Mouse (Mus musculus) monocyte, adult 5-6 weeks (primary cell): ENCODE data around the gene Hsd17b1. TPM values are rescaled to one million over a fixed set of nuclear protein-coding genes. Genes with fewer than 3 reads are reported as not detected.

Source experiments
- ATAC-seq: fragments of 153-309, 156-312 bp; replicated peaks from 2 replicates; pipeline ENCODE4 v1.8.0; 2017; ENCODE audit warnings: mild to moderate bottlenecking; ENCODE audit not compliant: low TSS enrichment, insufficient number of reproducible peaks, severe bottlenecking, poor library complexity, low FRiP score
- total RNA-seq: library from RNA; stranded (forward); fragments of 200-1000, 200-491, 200-594 nt; gene quantifications from 3 replicates; pipeline ENCODE4 v1.2.3, GENCODE M21; 2017

The Hsd17b1 gene
- total RNA-seq = 0.68 TPM in 1 of 3 replicates, not detected in the others

DNA sequence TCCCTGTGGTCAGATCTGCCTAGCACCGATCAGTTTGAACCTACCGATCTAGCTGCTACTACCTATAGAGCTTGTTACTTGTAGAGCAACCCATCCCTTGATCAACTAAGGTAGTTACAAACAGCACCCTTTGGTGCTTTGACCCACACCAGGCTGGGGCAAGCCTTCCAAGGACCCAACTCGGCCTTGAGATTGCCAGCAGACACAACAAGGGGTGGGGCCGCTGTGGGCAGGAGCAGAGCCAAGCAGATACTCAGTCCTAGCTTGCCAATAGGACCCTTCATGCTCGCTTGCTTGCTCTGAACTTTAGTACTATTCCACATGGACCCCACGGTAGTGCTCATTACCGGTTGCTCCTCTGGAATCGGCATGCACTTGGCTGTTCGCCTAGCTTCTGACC lies at the start of gene Hsd17b1:
Gene Hsd17b1, plus strand, starts transcription at position 291 of the 400 bp plus-strand sequence.
- ATAC-seq = no peak

DNA sequence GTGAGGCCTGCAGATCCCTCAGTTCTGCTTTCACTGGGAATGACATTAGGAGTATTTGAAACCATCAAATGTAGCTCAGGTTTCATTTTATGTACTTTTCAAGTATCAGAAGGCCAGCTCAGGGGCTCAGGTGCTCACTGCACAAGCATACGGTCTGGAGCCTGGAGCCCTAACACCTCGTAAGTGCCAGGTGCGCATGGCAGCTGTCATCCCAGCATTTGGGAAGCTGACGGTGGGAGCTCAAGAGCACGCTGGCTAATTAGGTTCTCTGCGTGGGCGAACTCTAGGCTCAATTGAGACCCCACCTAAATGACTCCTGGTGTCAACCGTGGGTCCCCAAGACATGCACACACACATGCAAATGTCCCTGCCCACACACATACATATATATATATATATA lies 48.9 kb upstream of the Hsd17b1 start:
- no peak for ATAC-seq

DNA sequence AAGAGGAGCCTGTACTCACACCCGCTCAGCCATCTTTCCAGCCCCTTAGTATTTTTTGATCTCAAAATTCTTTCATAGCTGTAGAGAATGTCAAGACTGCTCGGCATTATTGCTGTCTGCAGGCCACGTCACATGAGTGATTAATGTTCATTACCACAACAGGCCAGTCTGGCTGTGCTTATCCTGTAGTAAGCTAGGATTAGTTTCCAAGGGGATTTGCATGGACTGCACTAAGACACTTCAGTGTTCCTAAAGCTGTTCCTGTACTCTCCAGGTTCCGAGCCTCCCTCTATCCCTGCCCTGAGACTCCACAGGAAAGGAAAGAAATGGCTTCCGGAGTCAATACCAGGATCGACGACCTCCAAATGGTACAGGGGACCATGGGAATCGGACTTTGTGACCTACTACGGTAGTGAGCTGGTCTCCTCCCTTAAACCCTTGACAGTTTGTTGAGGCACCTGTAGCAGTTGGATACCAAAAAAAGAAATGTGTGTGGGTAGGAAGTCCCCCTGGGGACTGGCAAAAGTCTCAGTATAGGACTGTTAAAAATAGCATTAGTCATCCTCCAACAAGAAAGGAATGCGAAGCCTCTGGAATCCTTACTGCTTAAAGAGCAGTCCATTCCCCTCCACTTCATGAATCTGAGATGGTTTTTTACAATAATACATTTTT lies 47.9 kb upstream of the Hsd17b1 start:
- no peak for ATAC-seq

DNA sequence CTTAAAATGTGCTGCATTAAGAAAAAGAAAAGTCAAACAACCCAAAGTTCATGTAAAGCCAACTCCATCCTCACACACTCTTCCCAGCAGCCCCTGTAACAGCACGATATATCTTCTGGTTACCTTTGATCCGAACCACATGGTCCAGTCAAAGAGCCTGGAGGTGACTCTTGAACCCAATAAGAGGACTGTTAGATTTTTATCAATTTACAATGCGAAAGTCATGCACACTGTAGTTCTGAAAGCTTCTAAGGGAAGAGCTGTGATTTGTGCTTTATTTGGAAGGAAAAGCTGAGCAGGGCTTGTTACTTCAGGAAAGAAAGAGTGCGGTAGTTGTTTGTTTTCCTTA lies 47.4 kb upstream of the Hsd17b1 start:
- no peak for ATAC-seq

- ATAC-seq = no peak
Observed at GRCm38 (mm10) chr11:101031470-101031869, 46.7 kb upstream of the Hsd17b1 start.

DNA sequence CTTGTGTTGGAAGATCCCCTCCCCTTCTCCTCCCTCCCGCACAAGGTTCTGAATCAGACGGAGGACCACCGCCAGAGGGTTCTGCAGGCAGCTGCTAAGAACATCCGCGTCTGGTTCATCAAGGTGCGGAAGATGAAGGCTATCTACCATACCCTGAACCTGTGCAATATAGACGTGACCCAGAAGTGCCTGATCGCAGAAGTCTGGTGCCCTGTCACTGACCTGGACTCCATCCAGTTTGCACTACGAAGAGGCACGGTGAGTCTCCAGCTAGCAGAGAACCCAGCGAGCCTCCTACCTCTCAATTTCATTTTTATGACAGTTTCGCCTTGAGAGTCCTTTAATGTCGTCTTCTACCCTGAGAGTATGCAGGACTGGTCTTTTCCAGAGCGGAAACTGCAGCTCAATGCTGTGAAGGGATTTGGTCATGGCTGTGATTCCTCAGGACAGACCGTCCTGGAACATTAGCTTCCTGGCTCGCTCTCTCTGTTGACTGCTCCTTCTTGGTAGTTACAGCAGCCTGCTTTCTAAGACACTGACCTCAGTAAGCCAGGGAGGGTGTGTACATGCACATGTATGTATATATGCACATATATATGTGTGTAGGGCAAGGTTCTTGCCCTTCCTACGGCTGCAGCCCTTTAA lies 44.2 kb upstream of the Hsd17b1 start:
- ATAC-seq = no peak

- ATAC-seq = no peak
Observed at GRCm38 (mm10) chr11:101034614-101035327, 43.4 kb upstream of the Hsd17b1 start.

- ATAC-seq = no peak
Observed at GRCm38 (mm10) chr11:101035328-101035695, 42.9 kb upstream of the Hsd17b1 start.

- ATAC-seq = no peak
Observed at GRCm38 (mm10) chr11:101037795-101038194, 40.4 kb upstream of the Hsd17b1 start.

GRCm38 (mm10) chr11:101045826-101046225 lies 32.4 kb upstream of the Hsd17b1 start:
- no peak for ATAC-seq

- no peak for ATAC-seq
Observed at GRCm38 (mm10) chr11:101046440-101046839, 31.8 kb upstream of the Hsd17b1 start.

DNA sequence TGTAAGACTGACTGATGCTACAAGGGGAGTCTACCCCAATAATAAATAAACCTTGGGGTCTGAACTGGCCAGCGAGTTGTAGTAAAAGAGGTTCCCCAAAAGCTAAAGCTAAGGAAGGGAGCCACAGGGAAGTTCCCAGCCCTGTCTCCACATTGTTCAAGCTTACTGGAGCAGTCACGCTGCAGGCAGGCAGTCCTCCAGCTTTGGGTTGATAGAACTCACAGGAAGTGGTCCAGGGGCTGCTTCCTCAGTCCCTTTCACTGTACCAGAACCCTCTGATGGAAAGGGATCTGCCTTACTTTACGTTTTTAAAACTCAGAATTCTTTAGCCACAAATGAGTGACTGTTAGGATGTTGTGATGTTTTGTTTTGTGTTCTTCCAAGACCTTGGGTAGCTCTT lies 30.7 kb upstream of the Hsd17b1 start:
- ATAC-seq = no peak

GRCm38 (mm10) chr11:101050359-101050758 lies 27.9 kb upstream of the Hsd17b1 start:
- no peak for ATAC-seq

DNA sequence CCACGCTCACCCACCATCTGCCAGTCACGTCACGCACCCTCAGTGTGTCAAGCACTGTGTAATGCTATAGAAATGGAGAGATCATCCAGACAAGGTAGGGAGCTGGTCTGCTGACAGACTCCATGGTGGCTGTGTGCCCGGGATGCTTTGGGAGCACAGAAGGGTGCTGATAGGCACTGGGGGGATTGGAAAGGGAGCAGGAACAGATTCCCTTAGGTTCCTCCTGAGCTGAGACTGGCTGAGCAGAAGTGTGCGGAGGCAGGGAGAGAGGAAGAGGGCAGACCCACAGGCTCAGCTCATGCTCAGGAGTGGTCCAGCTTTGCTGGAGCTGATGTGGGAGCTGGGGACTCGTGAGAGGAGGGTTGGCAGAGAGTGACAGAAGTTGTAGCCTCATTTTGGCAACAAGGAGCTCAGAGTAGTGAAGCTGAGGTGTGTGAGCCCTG lies 27.1 kb upstream of the Hsd17b1 start:
- no peak for ATAC-seq

DNA sequence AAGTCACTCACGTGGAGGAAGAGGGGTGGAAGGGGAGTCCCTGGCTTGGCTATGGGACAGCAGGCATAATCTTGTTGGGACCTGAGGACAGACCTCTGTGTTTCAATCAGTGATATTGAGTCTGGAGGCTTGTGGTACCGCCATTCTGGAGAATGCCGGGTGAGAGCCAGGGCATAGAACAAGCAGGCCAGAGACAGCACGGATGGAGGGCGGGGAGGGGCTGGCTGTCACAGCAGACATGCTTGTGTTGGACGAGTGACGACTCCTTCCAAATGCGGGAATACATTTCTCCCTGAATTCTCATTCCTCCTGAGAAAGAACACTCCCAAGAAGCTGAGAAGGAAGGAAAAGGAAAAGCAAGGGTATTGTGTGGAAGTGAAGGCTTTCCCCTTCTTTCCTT lies 26.6 kb upstream of the Hsd17b1 start:
- no peak for ATAC-seq

- ATAC-seq = no peak
Observed at GRCm38 (mm10) chr11:101052751-101053473, 25.3 kb upstream of the Hsd17b1 start.

- no peak for ATAC-seq
Observed at GRCm38 (mm10) chr11:101053974-101054373, 24.2 kb upstream of the Hsd17b1 start.

DNA sequence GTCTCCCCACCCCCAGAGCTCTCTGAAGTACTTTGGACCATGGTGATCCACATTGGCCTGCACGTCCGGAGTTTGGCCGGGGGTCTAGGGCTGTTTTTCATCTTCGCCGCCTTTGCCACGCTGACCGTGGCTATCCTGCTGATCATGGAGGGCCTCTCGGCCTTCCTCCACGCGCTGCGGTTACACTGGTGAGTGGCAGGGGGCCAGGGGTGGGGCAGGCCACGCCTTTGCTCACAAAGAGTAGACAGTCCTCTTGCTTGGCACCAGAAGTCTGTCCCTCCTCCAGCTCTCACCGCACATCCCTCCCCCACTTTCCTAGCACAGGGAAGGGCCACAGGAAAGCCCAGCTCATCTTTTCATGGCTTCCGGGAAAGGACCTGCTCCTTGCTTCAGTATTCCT lies 22.8 kb upstream of the Hsd17b1 start:
- ATAC-seq = no peak

DNA sequence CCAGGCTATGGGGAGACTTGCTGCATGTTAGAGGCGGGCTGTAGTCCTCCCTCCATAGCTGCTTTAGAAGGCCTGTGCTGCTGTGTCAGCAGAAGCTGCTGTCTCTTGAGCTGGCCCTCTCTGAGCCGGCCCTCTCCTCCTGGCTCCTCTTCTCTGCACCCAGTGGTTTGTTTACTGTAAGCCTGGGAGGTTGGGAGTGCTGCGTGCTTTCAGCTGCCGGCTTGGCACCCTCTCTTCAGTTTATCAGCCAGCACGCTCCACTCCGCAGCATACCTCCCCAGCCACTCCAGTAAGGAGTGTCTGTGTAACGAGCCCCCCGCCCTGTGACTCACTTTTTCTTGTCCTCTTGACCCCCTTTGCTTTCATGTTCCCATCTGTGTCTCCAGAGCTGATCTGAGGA lies 21.3 kb upstream of the Hsd17b1 start:
- no peak for ATAC-seq
